9 mouse cellular contexts compared by ENCODE assay signal in the genomic region with DNA sequence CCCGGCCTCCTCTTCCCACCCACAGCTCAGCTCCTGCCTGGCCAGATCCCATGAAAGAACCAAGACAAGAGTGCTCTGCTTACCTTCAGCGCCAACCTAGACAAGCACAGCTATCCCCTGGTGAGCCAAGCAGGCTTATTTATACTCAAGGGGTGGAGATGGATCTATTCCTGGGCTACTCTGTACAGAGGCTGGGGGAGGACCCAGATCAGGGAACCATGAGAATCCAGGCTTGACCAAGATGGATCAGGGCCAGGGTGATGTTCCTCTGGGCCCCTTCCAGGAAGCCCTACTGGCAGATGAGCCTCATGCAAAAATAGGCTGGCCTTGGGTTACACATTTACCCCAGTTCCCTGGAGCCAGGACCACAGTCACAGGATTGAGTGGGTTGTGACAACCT. TPM values are rescaled to one million over a fixed set of nuclear protein-coding genes. Genes with fewer than 3 reads are reported as not detected.
DNase-seq lines count a peak whose midpoint lies in the region; ATAC-seq and TF ChIP-seq lines count a peak whose summit lies in the region.
"Had no signal": no experiment of that assay in that cellular context is flagged by ENCODE, and none has a peak within 500 bp of the region (broad histone marks: within the 10 kb centered on the region; RNA-seq: fewer than 3 reads in every experiment).

A gene (minus strand): TSS at position 114 of the 400 bp plus-strand sequence.

- peaks cover 6% of the 10 kb centered on the region for H3K4me1 ChIP-seq in hindbrain, postnatal 0 days (ENCODE audit: insufficient read depth, low read length)
- H3K4me1 ChIP-seq in hindbrain, embryonic 14.5 days (replicated peaks; ENCODE audit: control insufficient read depth, insufficient read depth, low read length) = no peaks in the 10 kb centered on the region
- no peaks in the 10 kb centered on the region for H3K4me1 ChIP-seq in bone marrow, adult 2 months (ENCODE audit: control insufficient read depth, insufficient read depth, low read length)

- H3K36me3 ChIP-seq in hindbrain, postnatal 0 days (ENCODE audit: insufficient read depth, low read length) = no peaks in the 10 kb centered on the region
- H3K36me3 ChIP-seq in hindbrain, embryonic 14.5 days (replicated peaks; ENCODE audit: control insufficient read depth, insufficient read depth) = no peaks in the 10 kb centered on the region
- H3K36me3 ChIP-seq: G1E had no signal

- H3K27me3 ChIP-seq in hindbrain, postnatal 0 days (ENCODE audit: insufficient read depth, low read length) = no peaks in the 10 kb centered on the region
- no peaks in the 10 kb centered on the region for H3K27me3 ChIP-seq in hindbrain, embryonic 14.5 days (ENCODE audit: control insufficient read depth, insufficient read depth, low read length)

- peak within 1 kb of the TSS; percentile 19; the same call in 1 of the 2 replicates for H3K4me2 ChIP-seq in hindbrain, postnatal 0 days (ENCODE audit: low read depth, low read length)
- H3K4me2 ChIP-seq in hindbrain, embryonic 14.5 days (replicated peaks) = no peak within 1 kb of the TSS

- ATAC-seq in hindbrain, postnatal 0 days = peak; percentile 60; the same call in 1 of the 2 replicates
- ATAC-seq in hindbrain, embryonic 14.5 days (ENCODE audit: low FRiP score) = no peak

- TF ChIP-seq CTCF in hindbrain, postnatal 0 days (IDR thresholded peaks at IDR 0.05; ENCODE audit: low read depth) = no peak
- TF ChIP-seq CTCF in bone marrow, adult 2 months (IDR thresholded peaks at IDR 0.05; ENCODE audit: control insufficient read depth, insufficient read depth, low read length) = no peak

- peak; percentile 53 for DNase-seq in hindbrain, postnatal 0 days (ENCODE audit: low spot score)
- DNase-seq in hindbrain, embryonic 14.5 days (ENCODE audit: low spot score) = no peak
- DNase-seq in gonadal fat pad, adult 2 months (ENCODE audit: low read depth) = no peak
- DNase-seq in layer of hippocampus, postnatal 10 days (ENCODE audit: low spot score in 2 of 2) = peak; percentile 52
- peak; percentile 20 for DNase-seq in lung, postnatal 36 days
- DNase-seq in natural killer cell, adult 2 months (ENCODE audit: low spot score in 2 of 2) = no peak
- DNase-seq in urinary bladder, adult 18-20 months (ENCODE audit: low spot score in 2 of 2) = no peak

- H3K9ac ChIP-seq in hindbrain, postnatal 0 days (replicated peaks; ENCODE audit: low read length) = no peak within 1 kb of the TSS
- no peak within 1 kb of the TSS for H3K9ac ChIP-seq in hindbrain, embryonic 14.5 days

- no peaks in the 10 kb centered on the region for H3K9me3 ChIP-seq in hindbrain, postnatal 0 days (ENCODE audit: low read length)
- H3K9me3 ChIP-seq in hindbrain, embryonic 14.5 days (ENCODE audit: control insufficient read depth, low read length) = no peaks in the 10 kb centered on the region
- H3K9me3 ChIP-seq: G1E had no signal

- 64% methylated on average over 2 of the region's 2 CpGs for WGBS in hindbrain, postnatal 0 days
- 76% methylated on average over 2 of the region's 2 CpGs for WGBS in hindbrain, embryonic 14.5 days
- 63% methylated on average over 2 of the region's 2 CpGs for WGBS in bone marrow, adult 2 months

- TF ChIP-seq POLR2A in bone marrow, adult 2 months (IDR thresholded peaks at IDR 0.05; ENCODE audit: borderline replicate concordance, control insufficient read depth, low read depth, low read length) = no peak

- peak within 1 kb of the TSS; percentile 75 for H3K27ac ChIP-seq in hindbrain, postnatal 0 days
- no peak within 1 kb of the TSS for H3K27ac ChIP-seq in hindbrain, embryonic 14.5 days
- no peak within 1 kb of the TSS for H3K27ac ChIP-seq in bone marrow, adult 2 months (ENCODE audit: control insufficient read depth, insufficient read depth, low read depth, low read length, poor library complexity)

- no peak within 1 kb of the TSS for H3K4me3 ChIP-seq in hindbrain, postnatal 0 days (ENCODE audit: low read length)
- H3K4me3 ChIP-seq in hindbrain, embryonic 14.5 days (replicated peaks; ENCODE audit: low read length) = no peak within 1 kb of the TSS
- no peak within 1 kb of the TSS for H3K4me3 ChIP-seq in bone marrow, adult 2 months (replicated peaks; ENCODE audit: control insufficient read depth, low read depth, low read length)

RNA-seq across cellular contexts. Expression of the gene that starts here (rescaled TPM):
- total RNA-seq in hindbrain, postnatal 0 days (2014; rRNA removed) = 101 and 162 TPM in 2 replicates
- polyA plus RNA-seq in hindbrain, postnatal 0 days (2015; fragmentation: Nextera tagmentation; extraction: Ambion mirVana) = 95.3 and 112 TPM in 2 replicates
- polyA plus RNA-seq in hindbrain, embryonic 14.5 days (2014; fragmentation: Nextera tagmentation; extraction: Ambion mirVana) = 0.76 and 1.1 TPM in 2 replicates
- 7.9 and 11.4 TPM in 2 replicates for polyA plus RNA-seq in bone marrow, adult 2 months (2011; ENCODE audit: insufficient read depth, insufficient read length, low replicate concordance, missing spikeins)
- polyA plus RNA-seq in gonadal fat pad, adult 2 months (2012; rRNA removed) = 180 and 247 TPM in 2 replicates
- 10 to 100 TPM; 31.6 to 42.5 TPM for total RNA-seq in layer of hippocampus, postnatal 10 days (2021)
- total RNA-seq: G1E had no signal
- polyA plus RNA-seq: G1E had no signal

Comparison
In these comparisons a context has a peak if more than half of its experiments do, and no peak if none do; other contexts are left out.
1. DNase-seq: peak in hindbrain, postnatal 0 days (single experiment), layer of hippocampus, postnatal 10 days (2 of 2) and lung, postnatal 36 days (single experiment); none in hindbrain, embryonic 14.5 days (single experiment), gonadal fat pad, adult 2 months (single experiment), natural killer cell, adult 2 months (0 of 2) and urinary bladder, adult 18-20 months (0 of 2).